Mouse (Mus musculus): ENCODE measurements around the gene Clcn5. TPM values are rescaled to one million over a fixed set of nuclear protein-coding genes. Genes with fewer than 3 reads are reported as not detected.

The Clcn5 gene
- total and polyA plus RNA-seq, 2 experiments from 2014 or later: 6.6 to 22.8 TPM

DNA sequence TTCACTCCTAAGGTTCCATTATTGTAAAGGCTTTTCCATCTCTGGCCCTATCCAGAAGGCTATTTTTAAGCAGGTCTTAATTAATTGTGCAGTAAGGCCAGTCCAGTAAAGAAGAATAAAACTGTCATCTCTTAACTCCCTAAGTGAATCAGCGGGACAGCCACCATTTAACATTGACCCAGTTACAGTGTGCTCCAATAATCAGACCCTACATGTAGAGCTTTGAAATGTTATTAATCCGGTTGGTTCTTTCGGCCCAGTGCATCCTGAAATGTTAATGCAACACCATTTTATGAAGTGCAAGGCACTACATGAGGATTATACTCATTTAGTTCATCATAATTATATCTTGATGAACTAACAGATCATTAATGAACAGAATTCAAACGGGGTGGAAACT lies 128.3 kb downstream of the Clcn5 start:
- Histone ChIP-seq H3K4me2 (ENCODE audit: low read depth, low read length) (no peak overlapping the region), H3K27ac (ENCODE audit: low read depth) (no peak overlapping the region), H3K4me3 (ENCODE audit: low read depth, low read length) (no peak overlapping the region), H3K36me3 (replicated peaks; ENCODE audit: control insufficient read depth, insufficient read depth, low read length) (no peaks in the 10 kb centered on the region), H3K4me1 (ENCODE audit: control insufficient read depth, insufficient read depth) (no peaks in the 10 kb centered on the region), H3K9ac (replicated peaks; ENCODE audit: low read depth, low read length) (no peak overlapping the region), H3K9me3 (replicated peaks; ENCODE audit: control insufficient read depth, low read length) (no peaks in the 10 kb centered on the region), H3K27me3 (ENCODE audit: control insufficient read depth, insufficient read depth, low read length) (no peaks in the 10 kb centered on the region)
- no peak for DNase-seq (ENCODE audit: low spot score)
- no peak for ATAC-seq (ENCODE audit: insufficient read depth, low read depth)
- WGBS: 92% methylated on average over 4 of the region's 4 CpGs
- no peak for TF ChIP-seq EP300 (IDR thresholded peaks at IDR 0.05; ENCODE audit: low read depth)

DNA sequence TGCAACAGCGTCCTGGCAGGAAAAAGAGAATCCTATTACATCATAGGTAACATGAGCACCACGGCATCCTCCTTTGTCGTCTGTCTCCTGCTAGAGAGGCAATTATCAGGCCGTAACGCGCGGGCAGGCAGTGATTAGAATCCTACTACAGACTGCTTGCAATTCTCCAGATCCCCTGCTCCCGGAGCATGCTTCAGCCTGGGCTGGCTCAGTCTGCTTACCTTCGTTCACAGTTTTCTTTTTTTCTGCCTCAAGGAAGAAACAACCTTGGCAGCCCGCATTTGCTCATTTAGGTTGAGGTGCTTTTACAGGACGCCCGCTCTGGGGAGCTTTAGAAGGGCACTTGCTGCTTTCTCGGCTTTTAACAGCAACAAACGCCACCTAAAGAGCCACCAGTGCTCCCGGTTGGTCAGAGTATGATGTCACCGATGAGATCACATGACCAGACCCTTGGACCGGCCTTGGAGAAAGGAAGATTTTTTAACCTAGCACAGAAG lies 130.8 kb downstream of the Clcn5 start:
- Histone ChIP-seq H3K4me2 (ENCODE audit: low read depth, low read length) (peak overlapping the region; percentile 61), H3K9me3 (replicated peaks; ENCODE audit: control insufficient read depth, low read length) (no peaks in the 10 kb centered on the region), H3K36me3 (replicated peaks; ENCODE audit: control insufficient read depth, insufficient read depth, low read length) (no peaks in the 10 kb centered on the region; the same call in 1 of the 2 replicates), H3K4me3 (ENCODE audit: low read depth, low read length) (peak overlapping the region; percentile 47), H3K9ac (replicated peaks; ENCODE audit: low read depth, low read length) (peak overlapping the region; percentile 13; the same call in 1 of the 2 replicates), H3K4me1 (ENCODE audit: control insufficient read depth, insufficient read depth) (no peaks in the 10 kb centered on the region), H3K27me3 (ENCODE audit: control insufficient read depth, insufficient read depth, low read length) (no peaks in the 10 kb centered on the region), H3K27ac (ENCODE audit: low read depth) (peak overlapping the region; percentile 66)
- 16% methylated on average over 17 of the region's 17 CpGs for WGBS
- ATAC-seq (ENCODE audit: insufficient read depth, low read depth) (peak; percentile 60), DNase-seq (ENCODE audit: low spot score) (peak; percentile 27)
- TF ChIP-seq CTCF (IDR thresholded peaks at IDR 0.05; ENCODE audit: low read depth) (no peak), EP300 (IDR thresholded peaks at IDR 0.05; ENCODE audit: low read depth) (no peak)

DNA sequence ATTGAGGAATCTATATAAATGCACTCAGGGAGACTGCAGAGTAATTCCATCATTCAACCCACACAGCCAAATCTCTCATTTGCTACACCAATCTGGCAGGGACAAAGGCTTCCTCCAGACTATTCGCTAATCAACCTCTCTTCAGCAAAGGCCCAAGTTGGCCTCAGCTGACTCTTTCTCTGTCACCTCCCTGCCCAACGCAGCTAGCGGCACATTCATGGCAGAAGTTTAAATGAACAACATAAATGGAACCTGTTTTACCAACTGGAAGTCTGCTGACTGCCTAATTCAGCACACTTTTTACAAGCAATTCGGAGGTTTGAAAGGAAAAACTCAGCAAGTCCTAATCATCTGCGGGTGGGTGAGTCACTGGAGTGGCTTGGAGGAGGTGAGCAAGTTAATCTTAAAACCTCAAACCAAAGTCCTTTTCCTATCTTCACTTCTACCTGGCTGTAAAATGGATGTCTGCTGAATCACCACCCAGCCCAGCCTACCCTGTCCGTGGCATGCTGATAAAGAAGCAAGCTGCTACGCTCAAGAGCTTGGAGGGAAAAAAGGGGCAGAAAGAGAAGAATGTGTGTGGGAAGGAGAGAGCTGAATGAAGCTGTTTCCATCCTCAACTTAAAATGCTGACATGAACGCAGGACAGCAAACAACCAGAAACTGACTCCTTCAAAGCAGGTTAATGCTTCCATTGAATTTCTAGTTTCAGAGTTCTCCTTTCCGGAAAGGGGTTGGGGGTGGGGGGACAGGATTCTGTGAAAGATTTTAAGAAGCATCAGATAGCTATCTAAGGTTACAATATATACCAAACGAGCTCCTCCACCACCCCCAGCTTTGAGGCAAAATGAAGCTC lies 131.5 kb downstream of the Clcn5 start:
- no peaks in the 10 kb centered on the region for H3K9me3 ChIP-seq (replicated peaks; ENCODE audit: control insufficient read depth, low read length)
- 27% methylated on average over 10 of the region's 10 CpGs for WGBS
- H3K4me1 ChIP-seq (ENCODE audit: control insufficient read depth, insufficient read depth): no peaks in the 10 kb centered on the region
- DNase-seq (ENCODE audit: low spot score) (no peak), ATAC-seq (ENCODE audit: insufficient read depth, low read depth) (no peak)
- peak overlapping the region; percentile 66 for H3K27ac ChIP-seq (ENCODE audit: low read depth)
- H3K4me2 ChIP-seq (ENCODE audit: low read depth, low read length): peak overlapping the region; percentile 61
- peak overlapping the region; percentile 47 for H3K4me3 ChIP-seq (ENCODE audit: low read depth, low read length)
- H3K36me3 ChIP-seq (replicated peaks; ENCODE audit: control insufficient read depth, insufficient read depth, low read length): no peaks in the 10 kb centered on the region; the same call in 1 of the 2 replicates
- no peaks in the 10 kb centered on the region for H3K27me3 ChIP-seq (ENCODE audit: control insufficient read depth, insufficient read depth, low read length)
- no peak for TF ChIP-seq CTCF (IDR thresholded peaks at IDR 0.05; ENCODE audit: low read depth)
- no peak for TF ChIP-seq EP300 (IDR thresholded peaks at IDR 0.05; ENCODE audit: low read depth)
- peak overlapping the region; percentile 13; the same call in 1 of the 2 replicates for H3K9ac ChIP-seq (replicated peaks; ENCODE audit: low read depth, low read length)

DNA sequence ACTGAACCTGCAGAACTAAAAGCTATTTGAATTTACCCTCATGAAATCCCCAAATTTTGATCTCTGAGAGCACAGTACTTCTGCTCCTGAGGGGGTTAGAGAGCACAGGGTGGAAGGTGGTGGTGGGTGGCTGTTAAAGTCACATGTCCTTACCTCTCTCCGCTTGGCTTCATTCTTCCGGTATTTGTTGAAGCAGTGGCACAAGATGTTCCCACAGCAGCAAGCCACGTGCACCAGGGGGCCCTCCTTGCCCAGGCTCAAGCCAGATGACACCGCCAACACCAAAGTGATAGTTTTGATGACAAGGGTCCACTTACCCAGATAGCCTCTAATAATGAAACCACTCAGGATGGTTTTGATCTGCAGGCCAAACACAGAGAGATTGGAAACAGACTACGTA lies 149.0 kb downstream of the Clcn5 start:
- peaks cover 9% of the 10 kb centered on the region; the same call in 1 of the 2 replicates for H3K36me3 ChIP-seq (replicated peaks; ENCODE audit: control insufficient read depth, insufficient read depth, low read length)
- H3K27ac ChIP-seq (ENCODE audit: low read depth): no peak overlapping the region
- no peaks in the 10 kb centered on the region for H3K9me3 ChIP-seq (replicated peaks; ENCODE audit: control insufficient read depth, low read length)
- H3K9ac ChIP-seq (replicated peaks; ENCODE audit: low read depth, low read length): no peak overlapping the region
- DNase-seq (ENCODE audit: low spot score) (no peak), ATAC-seq (ENCODE audit: insufficient read depth, low read depth) (no peak)
- WGBS: 71% methylated on average over 5 of the region's 5 CpGs
- no peak overlapping the region for H3K4me3 ChIP-seq (ENCODE audit: low read depth, low read length)
- no peak for TF ChIP-seq EP300 (IDR thresholded peaks at IDR 0.05; ENCODE audit: low read depth)
- no peak for TF ChIP-seq CTCF (IDR thresholded peaks at IDR 0.05; ENCODE audit: low read depth)
- H3K4me1 ChIP-seq (ENCODE audit: control insufficient read depth, insufficient read depth): no peaks in the 10 kb centered on the region
- no peak overlapping the region for H3K4me2 ChIP-seq (ENCODE audit: low read depth, low read length)
- H3K27me3 ChIP-seq (ENCODE audit: control insufficient read depth, insufficient read depth, low read length): no peaks in the 10 kb centered on the region

DNA sequence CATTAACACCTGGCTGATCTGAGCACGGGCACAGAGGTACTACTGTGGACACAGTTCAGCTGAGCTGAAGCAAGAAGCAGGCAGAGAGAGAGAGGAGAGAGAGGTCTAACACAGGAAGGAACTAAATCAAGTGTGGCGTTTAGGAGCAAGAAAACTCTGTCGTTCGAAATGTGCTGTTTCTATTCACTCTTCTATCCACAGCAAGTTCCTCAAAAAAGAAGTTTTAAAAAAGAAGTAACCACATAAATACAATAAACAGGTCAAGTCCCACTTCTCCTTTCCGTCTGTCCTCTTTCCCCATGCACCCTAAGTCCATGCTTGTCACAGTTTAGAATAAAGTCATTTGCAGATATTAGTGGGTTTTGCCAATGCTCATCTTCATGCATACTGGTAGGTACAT lies 150.4 kb downstream of the Clcn5 start:
- H3K27me3 ChIP-seq (ENCODE audit: control insufficient read depth, insufficient read depth, low read length): no peaks in the 10 kb centered on the region
- TF ChIP-seq CTCF (IDR thresholded peaks at IDR 0.05; ENCODE audit: low read depth): no peak
- TF ChIP-seq EP300 (IDR thresholded peaks at IDR 0.05; ENCODE audit: low read depth): no peak
- no peaks in the 10 kb centered on the region for H3K4me1 ChIP-seq (ENCODE audit: control insufficient read depth, insufficient read depth)
- no peak overlapping the region for H3K4me3 ChIP-seq (ENCODE audit: low read depth, low read length)
- ATAC-seq (ENCODE audit: insufficient read depth, low read depth) (no peak), DNase-seq (ENCODE audit: low spot score) (no peak)
- H3K27ac ChIP-seq (ENCODE audit: low read depth): no peak overlapping the region
- 48% methylated on average over 5 of the region's 5 CpGs for WGBS
- H3K4me2 ChIP-seq (ENCODE audit: low read depth, low read length): no peak overlapping the region
- H3K36me3 ChIP-seq (replicated peaks; ENCODE audit: control insufficient read depth, insufficient read depth, low read length): peaks cover 9% of the 10 kb centered on the region; the same call in 1 of the 2 replicates
- H3K9ac ChIP-seq (replicated peaks; ENCODE audit: low read depth, low read length): no peak overlapping the region
- no peaks in the 10 kb centered on the region for H3K9me3 ChIP-seq (replicated peaks; ENCODE audit: control insufficient read depth, low read length)
